Mouse (Mus musculus) frontal cortex, postnatal 10 days (tissue): ENCODE results near the gene Aoc2.
"Not testable (repeated sequence)": the region's sequence is repeated elsewhere in the genome, so short reads cannot be mapped to it uniquely, and the experiment has no call there.

Source experiments
- DNase-seq, 2 experiments: peaks; one replicate each; pipeline ENCODE4 v3.0.0; 2022; ENCODE audit warnings: low spot score in 2 of 2, mixed read lengths in 1 of 2

Gene Aoc2

DNA sequence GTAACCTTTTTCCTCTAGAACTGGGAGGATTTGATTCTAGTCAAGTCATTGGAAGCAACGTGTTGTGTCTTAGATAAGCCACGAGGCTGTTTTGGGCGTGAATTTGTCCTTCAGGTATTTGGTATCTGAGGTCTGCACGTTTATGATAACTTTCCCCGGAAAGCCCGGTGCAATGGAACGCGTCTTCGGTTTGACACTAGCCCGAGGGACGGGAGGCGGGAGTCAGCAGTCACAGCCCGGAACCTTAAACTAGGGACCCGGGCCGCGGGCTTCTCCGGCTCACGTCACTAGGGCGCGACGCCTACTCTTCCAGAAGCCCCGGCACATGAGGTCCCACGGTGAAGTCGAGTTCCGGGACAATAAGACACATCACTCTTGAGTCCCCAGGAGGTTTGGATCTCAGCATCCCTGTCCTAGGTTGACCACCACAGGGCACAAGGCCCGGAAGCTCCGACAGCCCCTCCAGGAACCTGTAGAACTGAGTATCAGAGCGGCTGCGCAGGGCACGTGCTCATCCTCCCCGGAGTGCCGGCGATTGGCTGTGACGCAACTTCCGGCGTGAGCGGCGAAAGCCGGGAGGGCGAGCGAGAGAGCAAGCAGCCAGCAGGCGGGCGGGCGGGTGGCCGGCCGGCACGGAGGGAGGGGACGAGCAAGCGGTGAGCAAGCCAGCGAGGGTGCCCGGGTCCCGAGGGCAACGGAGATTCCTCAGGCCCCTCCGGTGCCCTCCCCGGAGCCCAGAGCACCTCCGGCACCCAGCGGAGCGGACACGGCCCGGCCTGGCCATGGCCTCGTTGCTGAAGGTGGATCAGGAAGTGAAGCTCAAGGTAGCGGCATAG, 9.0 kb upstream of the Aoc2 start, which contains the start of gene Psme3:
Psme3 (plus strand) TSS at position 549 of the 836 bp plus-strand sequence.
- DNase-seq, result peak; percentile 85 to 92

DNA sequence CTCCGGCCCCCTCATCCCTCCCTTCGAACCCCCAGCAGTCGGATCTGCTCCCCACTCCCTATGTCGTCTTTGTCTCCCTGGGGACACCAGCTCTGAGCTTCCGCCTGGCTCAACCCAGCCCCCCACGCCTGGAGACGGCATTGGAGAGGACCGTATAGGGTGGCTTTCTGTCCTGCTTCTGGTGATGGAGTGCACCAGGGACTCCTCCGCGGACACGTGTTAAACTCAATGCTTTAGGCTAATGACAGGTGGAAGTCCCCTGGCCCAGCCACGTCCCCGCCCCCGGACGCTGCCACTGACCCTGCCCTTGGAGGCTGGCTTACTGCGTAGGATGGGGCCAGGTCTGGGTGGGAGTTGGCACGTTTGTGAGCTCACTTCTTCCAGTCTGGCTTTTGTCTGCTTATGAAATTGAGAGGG, 8.4 kb upstream of the Aoc2 start:
- DNase-seq, result peak; percentile 18 to 31

DNA sequence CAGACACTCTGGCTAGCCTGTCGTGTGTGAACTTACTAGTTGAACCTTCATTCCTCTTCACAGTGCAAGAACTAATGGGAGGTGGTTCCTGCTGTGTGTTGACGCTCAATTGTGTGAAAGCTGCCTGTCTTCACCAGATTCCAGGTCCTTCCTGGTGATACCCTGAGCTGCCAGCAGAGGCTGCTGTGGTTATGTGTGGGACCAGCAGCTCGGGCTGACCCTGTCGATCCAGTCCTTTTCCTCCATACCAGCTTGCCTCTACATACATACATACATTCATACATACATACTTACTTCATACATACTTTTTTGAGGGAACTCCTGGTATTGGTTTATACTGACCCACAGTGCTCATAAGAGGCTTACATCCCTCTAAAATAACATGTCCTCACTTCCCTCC, 1.3 kb upstream of the Aoc2 start:
- peak in 1 of 2 experiments; percentile 62 for DNase-seq

DNA sequence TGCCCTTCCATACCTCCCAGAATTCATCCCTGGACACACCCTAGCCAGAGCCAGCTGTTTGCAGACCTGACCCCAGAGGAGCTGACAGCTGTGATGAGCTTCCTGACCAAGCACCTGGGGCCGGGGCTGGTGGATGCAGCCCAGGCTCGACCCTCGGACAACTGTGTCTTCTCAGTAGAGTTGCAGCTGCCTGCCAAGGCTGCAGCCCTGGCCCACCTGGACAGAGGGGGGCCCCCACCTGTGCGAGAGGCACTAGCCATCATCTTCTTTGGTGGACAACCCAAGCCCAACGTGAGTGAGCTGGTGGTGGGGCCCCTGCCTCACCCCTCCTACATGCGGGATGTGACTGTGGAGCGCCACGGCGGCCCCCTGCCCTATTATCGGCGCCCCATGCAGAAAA, 338 bp downstream of the Aoc2 start:
- DNase-seq, result not testable (repeated sequence)

DNA sequence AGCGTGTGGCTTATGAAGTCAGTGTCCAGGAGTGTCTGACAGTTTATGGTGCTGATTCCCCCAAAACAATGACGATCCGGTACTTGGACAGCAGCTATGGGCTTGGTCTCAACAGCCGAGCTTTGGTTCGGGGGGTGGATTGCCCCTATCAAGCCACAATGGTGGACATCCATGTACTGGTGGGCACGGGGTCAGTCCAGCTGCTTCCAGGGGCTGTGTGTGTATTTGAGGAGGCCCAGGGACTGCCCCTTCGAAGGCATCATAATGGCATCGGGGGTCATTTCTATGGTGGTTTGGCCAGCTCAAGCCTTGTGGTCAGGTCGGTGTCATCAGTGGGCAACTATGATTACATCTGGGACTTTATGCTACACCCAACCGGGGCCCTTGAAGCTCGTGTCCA, 1.3 kb downstream of the Aoc2 start:
- DNase-seq, result no peak

DNA sequence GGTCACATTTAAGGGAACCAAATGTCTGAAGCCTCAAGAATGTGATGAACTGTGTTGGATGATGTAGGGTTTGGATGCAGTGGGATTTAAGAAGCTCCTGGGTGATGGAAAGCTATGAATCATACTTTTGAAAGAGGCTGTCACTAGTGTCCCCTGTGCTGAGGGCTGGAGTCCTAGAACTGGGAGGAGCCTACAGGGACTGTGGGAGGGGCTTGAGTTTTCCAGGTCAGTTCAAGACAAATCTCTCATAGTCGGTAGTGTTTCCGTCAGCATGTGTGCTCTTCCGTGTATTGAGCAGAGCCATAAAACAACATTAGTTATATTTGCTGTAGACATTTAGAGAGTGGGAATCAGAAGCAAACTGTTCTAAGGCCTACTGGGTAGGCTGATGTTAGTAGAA, 2.4 kb downstream of the Aoc2 start:
- DNase-seq, result no peak

DNA sequence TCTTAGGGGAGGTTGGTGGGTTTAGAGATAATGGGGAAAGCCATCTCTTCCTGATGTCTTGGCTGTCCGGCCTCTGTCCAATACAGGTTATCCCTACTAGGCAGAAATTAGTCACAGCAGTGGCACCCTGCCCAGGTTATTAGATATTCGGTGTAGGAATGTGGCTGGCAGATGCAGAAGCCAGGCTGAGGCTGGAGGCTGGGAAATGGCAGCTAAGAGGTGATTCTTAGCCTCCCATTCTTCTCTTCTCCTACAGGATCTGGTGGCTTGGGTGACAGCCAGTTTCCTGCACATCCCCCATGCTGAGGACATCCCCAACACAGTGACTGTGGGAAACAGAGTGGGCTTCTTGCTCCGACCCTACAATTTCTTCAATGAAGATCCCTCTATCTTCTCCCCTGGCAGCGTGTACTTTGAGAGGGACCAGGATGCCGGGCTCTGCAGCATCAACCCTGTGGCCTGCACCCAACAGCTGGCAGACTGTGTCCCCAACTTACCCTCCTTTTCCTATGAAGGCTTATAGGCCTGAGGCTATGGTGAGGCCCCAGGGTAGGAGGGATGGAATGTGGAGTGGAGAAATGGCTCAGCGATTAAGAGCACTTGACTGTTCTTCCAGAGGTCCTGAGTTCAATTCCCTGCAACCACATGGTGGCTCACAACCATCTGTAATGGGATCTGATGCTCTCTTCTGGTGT, 4.2 kb downstream of the Aoc2 start:
- peak in 1 of 2 experiments; percentile 20 for DNase-seq

DNA sequence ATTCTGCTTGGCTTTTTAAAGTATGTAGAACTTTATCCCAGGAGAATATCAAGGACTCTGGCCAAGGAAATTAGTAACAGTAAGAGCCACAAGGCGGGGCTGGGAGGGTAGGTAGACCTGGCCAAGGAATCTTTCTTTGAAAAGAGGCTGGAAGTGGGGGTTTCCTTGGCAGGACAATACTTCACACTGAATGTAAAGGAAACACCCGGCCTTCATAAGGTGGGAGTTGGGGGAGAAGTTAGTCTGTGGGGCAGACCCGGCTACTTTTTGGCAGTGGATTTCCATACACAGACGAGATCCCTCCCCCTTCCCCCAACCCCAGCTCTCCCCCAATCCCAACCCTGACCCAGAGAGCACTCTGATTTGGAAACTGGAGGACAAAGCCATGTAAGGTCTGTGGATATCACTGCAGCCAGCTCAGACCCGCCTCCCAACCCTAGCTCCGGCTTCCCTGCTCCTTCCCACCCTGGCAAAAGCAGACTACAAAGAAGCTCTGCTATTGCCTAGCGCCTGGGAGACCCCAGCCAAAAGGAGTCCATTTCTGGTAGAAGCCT, 5.6 kb downstream of the Aoc2 start, which contains the start of gene Aoc3:
Aoc3 (plus strand) TSS at position 235 of the 554 bp plus-strand sequence.
- no peak for DNase-seq

DNA sequence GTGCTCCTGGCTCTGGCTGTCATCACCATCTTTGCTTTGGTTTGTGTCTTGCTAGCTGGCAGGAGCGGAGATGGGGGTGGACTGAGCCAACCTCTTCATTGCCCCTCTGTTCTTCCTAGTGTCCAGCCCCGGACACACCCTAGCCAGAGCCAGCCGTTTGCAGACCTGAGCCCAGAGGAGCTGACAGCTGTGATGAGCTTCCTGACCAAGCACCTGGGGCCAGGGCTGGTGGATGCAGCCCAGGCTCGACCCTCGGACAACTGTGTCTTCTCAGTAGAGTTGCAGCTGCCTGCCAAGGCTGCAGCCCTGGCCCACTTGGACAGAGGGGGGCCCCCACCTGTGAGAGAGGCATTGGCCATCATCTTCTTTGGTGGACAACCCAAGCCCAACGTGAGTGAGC, 6.1 kb downstream of the Aoc2 start:
- DNase-seq, result not testable (repeated sequence)

DNA sequence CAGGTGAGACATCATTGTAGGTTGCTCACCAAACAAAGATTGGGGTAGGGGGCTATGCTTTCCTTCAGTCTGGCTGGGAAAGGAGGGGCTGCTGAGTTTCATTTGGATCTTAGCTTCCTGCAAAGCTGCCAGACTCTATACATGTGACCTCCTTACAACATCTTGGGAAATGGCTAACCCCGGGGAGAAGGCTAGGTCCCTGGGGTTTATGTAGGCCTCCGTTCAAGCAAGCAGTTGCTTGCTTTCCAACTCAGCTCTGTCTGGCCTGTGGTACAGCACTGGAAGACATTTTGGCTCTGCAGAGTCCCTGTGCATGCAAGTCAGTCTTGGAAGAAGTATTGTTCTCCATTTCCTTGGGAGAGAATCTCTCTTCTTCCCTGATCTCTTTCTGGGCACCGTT, 7.7 kb downstream of the Aoc2 start:
- DNase-seq, result no peak

DNA sequence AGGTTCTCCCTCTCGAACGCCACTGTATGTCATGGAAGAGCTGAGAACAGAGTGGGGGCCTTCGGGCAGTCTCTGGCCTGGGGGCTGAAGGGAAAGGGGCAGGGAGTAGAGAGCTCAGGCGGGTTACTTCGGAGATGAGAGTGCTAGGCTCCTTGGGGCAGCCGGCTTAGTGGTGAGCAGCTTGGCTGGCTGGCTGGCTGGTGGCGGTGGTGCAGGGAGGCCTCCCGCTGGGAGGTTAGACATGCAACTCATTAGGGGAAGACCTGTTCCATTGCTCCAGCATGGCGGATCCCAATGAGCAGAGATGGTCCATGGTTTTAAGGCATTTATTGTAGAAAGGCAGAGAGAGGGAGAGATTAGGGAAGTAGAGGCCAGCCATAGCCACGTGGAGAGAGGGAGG, 9.2 kb downstream of the Aoc2 start:
- no peak for DNase-seq

DNA sequence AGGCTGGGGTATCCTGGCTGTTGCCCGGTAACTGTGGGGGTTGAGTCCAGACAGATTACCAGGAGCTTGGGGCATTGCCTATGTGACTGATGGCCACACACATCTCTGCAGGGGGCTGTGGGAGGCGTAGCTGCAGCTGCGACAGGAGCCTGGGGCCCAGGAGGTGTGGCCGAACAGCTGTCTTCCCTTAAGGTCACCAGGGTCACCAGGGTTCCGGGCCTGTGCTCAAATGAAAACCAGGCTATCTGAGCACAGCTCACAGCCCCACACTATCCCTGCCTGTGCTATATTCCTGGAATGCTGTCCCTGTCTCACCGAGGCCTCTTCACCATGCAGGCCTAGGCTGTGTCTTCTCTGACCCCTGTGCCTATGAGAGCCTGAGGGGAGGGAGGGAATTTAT, 9.7 kb downstream of the Aoc2 start:
- no peak for DNase-seq

DNA sequence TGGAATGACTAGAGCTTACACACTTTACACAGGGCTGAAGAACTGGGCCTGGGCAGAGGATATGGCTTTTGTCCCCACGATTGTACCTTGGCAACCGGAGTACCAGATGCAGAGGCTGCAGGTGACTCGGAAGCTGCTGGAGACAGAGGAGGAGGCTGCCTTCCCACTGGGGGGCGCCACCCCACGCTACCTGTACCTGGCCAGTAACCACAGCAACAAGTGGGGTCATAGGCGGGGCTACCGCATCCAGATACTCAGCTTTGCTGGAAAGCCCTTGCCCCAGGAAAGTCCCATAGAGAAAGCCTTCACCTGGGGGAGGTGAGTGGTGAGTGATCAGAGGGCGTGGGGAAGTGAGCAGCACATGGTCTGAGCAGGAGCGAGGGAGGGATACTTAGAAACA, 10.8 kb downstream of the Aoc2 start:
- no peak for DNase-seq

DNA sequence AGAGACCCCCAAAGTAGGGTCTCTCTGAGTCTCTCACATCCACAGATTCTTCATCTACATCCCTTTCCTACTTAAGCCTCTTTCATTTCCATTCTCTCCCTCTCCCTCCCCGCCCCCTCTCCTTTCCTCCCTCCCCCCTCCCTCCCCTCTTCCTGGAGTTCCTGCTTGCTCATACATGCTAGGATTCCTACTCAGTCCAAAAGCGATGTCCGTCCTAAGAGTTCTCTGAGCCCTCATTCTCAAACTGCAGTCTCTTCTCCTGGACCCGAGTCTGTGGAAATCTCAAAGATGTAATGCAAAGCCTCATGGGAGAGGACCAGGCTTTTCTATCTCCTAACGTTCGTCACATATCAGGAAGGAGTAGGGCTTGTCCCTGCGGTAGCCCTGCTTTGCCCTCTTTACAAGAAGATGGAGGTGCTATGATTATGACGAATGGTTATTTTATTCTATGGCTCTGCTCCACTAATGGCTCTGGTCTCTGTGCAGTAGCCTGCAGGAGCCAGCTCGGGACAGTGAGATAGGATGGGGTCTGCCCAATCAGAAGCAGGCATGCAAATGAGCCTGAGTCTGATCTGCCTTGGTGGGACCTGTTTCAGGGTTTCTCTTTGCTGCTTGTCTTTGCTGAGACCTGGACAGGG, 13.4 kb downstream of the Aoc2 start:
- no peak for DNase-seq

DNA sequence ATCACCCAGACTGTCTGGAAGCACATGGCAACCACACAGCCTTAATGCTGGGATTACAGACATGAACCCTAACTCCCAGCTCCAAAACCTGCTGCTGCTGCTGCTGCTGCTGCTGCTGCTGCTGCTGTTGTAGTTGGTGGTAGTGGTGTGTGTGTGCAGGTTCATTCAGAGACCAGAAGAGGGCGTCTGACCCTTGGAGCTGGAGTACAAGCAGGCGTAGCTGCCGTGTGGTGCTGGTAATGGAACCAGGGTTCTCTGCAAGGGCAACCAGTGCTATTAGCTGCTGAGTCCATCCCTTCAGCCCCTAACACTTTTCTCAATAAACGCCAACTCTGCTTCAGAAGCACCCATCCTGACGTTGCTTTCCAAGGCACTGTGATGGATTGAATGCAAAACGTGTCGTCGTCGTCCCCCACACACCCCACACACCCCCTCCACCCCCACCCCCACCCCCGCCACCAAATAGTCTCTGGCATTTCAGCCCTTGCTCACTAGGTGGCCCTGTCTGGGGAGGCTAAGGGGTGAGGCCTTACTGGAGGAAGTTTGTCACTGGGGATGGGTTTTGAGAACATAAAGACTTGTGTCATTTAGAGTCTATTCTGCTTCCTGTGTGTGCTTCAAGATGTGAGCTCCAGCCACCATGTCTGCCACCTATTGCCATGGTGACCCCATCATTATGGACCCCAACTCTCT, 22.4 kb downstream of the Aoc2 start:
- no peak for DNase-seq

DNA sequence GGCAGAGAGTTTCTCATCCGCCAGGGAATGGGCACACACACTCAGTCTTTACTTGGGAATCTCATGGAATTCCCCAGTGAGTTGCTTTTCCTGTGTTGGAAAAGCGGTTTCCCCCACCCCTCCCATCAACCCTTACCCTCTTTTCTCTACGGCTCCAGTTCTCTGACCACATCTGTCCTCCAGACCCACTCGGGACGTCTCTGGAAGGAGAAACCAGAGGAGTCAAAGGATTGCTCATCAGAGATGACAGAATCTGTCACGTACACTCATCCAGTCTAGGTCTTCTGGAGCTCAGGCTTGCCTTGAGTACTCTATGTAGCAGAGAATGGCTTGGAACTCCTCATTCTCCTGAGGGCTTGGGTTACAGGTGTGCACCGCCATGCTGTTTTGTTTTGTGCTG, 23.9 kb downstream of the Aoc2 start:
- no peak for DNase-seq

DNA sequence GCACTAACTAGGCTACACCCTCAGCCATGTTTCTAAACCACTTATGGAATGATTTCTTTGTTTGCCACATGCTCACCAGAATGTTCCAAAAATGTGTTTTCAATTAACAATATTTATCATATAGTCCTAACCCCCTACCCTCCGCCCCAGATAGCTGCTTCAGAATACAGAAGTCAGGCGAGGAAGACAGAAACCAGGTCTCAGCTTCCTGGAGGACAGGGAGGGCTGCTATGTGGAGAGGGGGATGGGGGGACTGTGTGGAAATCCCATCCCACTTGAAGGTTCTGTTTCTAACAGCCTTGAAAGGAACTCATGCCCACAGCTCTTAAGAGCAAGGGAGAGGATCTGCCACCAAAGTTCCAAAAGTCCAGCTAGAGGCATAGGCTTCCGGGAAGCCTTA, 24.4 kb downstream of the Aoc2 start:
- no peak for DNase-seq

DNA sequence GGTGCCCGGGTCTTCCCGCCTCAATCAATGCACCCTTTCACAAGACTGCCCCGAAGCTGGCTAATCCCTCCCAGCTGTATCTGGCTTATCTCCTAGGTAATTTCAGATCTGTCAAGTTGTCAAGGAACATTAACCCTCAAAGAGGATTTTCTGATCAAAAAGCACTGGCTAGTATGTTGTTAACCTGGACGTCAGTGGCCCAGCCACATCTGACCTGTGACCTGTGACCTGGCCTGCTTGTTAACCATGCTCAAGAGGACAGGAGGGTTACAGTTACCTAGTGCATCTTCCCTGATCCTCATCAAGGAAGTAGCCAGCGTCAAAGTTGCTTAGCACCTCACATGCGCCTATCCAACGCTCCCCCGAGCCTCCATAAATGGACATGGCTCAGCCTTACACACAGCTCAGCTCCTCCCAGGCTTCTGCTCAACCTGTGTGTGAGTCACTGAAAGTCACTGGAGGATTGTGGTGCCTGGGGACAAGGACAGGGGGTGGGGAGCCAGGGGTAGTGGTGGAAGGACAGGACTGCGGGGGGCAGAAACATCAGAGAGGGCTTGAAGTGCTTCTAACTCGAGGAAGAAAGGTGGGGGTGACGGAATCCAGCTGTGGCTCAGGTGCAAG, 26.3 kb downstream of the Aoc2 start:
- no peak for DNase-seq

DNA sequence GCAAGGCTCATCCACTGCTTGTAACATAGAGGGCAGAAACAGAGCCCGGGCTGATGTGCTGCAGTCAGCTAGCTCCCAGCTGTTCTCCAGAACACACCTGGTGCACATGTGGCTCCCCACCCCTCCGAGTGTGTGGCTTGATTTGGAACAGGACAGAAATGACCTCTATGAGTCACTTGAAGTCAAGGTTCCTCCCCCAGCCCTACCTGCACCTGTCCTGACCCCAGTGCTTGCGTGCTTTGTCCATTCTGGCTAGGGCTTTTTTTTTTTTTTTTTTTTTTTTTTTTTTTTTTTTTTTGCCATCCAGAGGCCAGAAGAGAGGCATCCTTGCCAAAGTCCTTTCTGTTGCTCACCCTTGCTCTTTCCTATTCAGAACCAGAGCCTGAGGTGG, 26.9 kb downstream of the Aoc2 start:
- DNase-seq, result no peak

DNA sequence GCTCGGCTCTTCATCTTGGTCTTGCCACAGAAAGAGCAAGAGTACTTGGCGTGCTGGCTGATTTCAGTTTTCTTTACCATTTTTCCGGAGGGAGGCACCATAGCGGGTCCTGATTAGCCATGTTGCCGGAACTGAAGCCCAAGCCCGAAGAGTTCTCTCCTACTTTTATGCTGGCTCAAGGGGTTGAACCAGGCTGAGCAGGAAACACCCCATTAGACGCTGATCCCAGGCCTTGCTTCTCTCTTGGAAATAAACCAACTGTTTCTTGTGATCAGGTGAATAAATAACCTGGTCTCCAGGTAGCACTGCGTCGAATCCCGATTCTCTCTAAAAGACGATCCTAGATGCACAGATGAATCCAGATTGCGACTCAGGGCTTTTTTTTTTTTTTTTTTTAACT, 28.6 kb downstream of the Aoc2 start:
- no peak for DNase-seq

DNA sequence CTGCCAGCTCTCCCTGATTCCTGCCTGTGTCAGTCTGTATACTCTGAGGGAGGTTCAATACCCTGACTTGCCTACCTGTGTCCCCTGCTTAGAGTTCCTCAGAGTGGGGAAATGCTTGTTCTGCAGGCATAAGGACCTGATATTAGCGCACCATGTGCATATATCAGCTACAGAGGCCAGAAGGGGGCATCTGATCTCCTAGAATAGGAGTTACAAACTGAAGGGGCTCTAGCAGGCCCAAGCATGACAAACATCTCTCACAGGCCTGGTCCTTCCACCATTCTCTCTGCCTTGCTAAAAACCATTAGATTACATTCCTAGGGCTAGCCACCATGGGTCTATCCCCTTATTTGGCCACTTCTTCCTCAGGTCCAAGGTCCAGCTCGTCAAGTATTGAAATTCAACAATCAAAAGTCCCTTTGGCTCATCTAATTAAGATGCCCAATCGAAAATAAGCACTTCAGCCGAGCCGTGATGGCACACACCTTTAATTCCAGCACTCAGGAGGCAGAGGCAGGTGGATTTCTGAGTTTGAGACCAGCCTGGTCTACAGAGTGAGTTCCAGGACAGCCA, 29.7 kb downstream of the Aoc2 start:
- no peak for DNase-seq
